In genomic region chr2:72707676-72708659, GRCm38 (mm10) we compare ENCODE assay signal across 27 mouse cellular contexts.
DNase-seq lines count a peak whose midpoint lies in the region; ATAC-seq and TF ChIP-seq lines count a peak whose summit lies in the region.
"Had no signal": no experiment of that assay in that cellular context is flagged by ENCODE, and none has a peak within 500 bp of the region (broad histone marks: within the 10 kb centered on the region; RNA-seq: fewer than 3 reads in every experiment).

No protein-coding gene starts in this region.

- 32% methylated on average over 13 of the region's 13 CpGs for WGBS in hindbrain, embryonic 13.5 days
- WGBS in hindbrain, postnatal 0 days: 44% methylated on average over 13 of the region's 13 CpGs
- WGBS in neural tube, embryonic 15.5 days: 13% methylated on average over 13 of the region's 13 CpGs

- peaks cover 4% of the 10 kb centered on the region; the same call in 1 of the 2 replicates for H3K4me1 ChIP-seq in hindbrain, embryonic 13.5 days (replicated peaks)
- H3K4me1 ChIP-seq in hindbrain, postnatal 0 days (ENCODE audit: insufficient read depth, low read length): no peaks in the 10 kb centered on the region
- H3K4me1 ChIP-seq in neural tube, embryonic 15.5 days: peaks cover 9% of the 10 kb centered on the region
- H3K4me1 ChIP-seq: liver, embryonic 12.5 days; midbrain, embryonic 12.5 days had no signal

- no peak overlapping the region for H3K27ac ChIP-seq in hindbrain, embryonic 13.5 days
- no peak overlapping the region for H3K27ac ChIP-seq in hindbrain, postnatal 0 days
- H3K27ac ChIP-seq in neural tube, embryonic 15.5 days (replicated peaks): no peak overlapping the region
- H3K27ac ChIP-seq: heart, embryonic 10.5 days; heart, embryonic 15.5 days; liver, embryonic 12.5 days; midbrain, embryonic 12.5 days had no signal

- H3K36me3 ChIP-seq in hindbrain, embryonic 13.5 days: no peaks in the 10 kb centered on the region
- no peaks in the 10 kb centered on the region for H3K36me3 ChIP-seq in hindbrain, postnatal 0 days (ENCODE audit: insufficient read depth, low read length)
- no peaks in the 10 kb centered on the region for H3K36me3 ChIP-seq in neural tube, embryonic 15.5 days
- H3K36me3 ChIP-seq: heart, embryonic 10.5 days; heart, embryonic 15.5 days; liver, embryonic 12.5 days; midbrain, embryonic 12.5 days had no signal

- TF ChIP-seq CTCF in hindbrain, postnatal 0 days (IDR thresholded peaks at IDR 0.05; ENCODE audit: low read depth): no peak

- DNase-seq in hindbrain, postnatal 0 days (ENCODE audit: low spot score): no peak
- DNase-seq in embryo, embryonic 11.5 days (ENCODE audit: low read depth, low spot score): peak; percentile 19
- peak; percentile 16 for DNase-seq in neural tube, embryonic 10.5 days (ENCODE audit: extremely low spot score, low spot score)
- DNase-seq in adrenal gland, adult 8-10 months: no peak
- no peak for DNase-seq in layer of hippocampus, adult 18-20 months (ENCODE audit: low spot score in 2 of 2)
- DNase-seq: adrenal gland, postnatal 25 days; cerebellum, adult 11-12 months; cerebellum, postnatal 14 days; heart, postnatal 36 days; kidney, adult 11 months; kidney, postnatal 14 days; left cerebral cortex, postnatal 4 days; liver, postnatal 0 days; lung, postnatal 36 days; right cerebral cortex, postnatal 14 days; thymus, postnatal 4 days had no signal

- H3K27me3 ChIP-seq in hindbrain, embryonic 13.5 days: peaks cover 59% of the 10 kb centered on the region
- no peaks in the 10 kb centered on the region for H3K27me3 ChIP-seq in hindbrain, postnatal 0 days (ENCODE audit: insufficient read depth, low read length)
- H3K27me3 ChIP-seq in neural tube, embryonic 15.5 days (replicated peaks): peaks cover 57% of the 10 kb centered on the region
- H3K27me3 ChIP-seq: heart, embryonic 15.5 days; liver, embryonic 12.5 days had no signal

- no peak for ATAC-seq in hindbrain, embryonic 13.5 days (ENCODE audit: low FRiP score)
- ATAC-seq in hindbrain, postnatal 0 days: no peak
- peak; percentile 35; the same call in 1 of the 2 replicates for ATAC-seq in neural tube, embryonic 15.5 days (ENCODE audit: low FRiP score)
- ATAC-seq: CD4-positive, CD25-positive, alpha-beta regulatory T cell, adult 4 months; forebrain, embryonic 16.5 days; inflammation-experienced regulatory T-cells, adult 6 months; liver, embryonic 12.5 days; liver, postnatal 0 days had no signal

- H3K9ac ChIP-seq in hindbrain, embryonic 13.5 days: no peak overlapping the region
- H3K9ac ChIP-seq in hindbrain, postnatal 0 days (replicated peaks; ENCODE audit: low read length): no peak overlapping the region
- H3K9ac ChIP-seq in neural tube, embryonic 15.5 days (replicated peaks): no peak overlapping the region
- H3K9ac ChIP-seq: heart, embryonic 15.5 days; liver, embryonic 12.5 days; liver, postnatal 0 days; midbrain, embryonic 12.5 days had no signal

- no peak overlapping the region for H3K4me3 ChIP-seq in hindbrain, embryonic 13.5 days
- H3K4me3 ChIP-seq in hindbrain, postnatal 0 days (ENCODE audit: low read length): no peak overlapping the region
- no peak overlapping the region for H3K4me3 ChIP-seq in neural tube, embryonic 15.5 days (replicated peaks)
- H3K4me3 ChIP-seq: erythroblast, embryonic 14.5 days; heart, embryonic 10.5 days; heart, embryonic 15.5 days; liver, embryonic 12.5 days; midbrain, embryonic 12.5 days; myocyte had no signal

- no peaks in the 10 kb centered on the region for H3K9me3 ChIP-seq in hindbrain, embryonic 13.5 days
- no peaks in the 10 kb centered on the region for H3K9me3 ChIP-seq in hindbrain, postnatal 0 days (ENCODE audit: low read length)
- H3K9me3 ChIP-seq in neural tube, embryonic 15.5 days (replicated peaks): no peaks in the 10 kb centered on the region
- H3K9me3 ChIP-seq: heart, embryonic 10.5 days; heart, embryonic 15.5 days; liver, embryonic 12.5 days; midbrain, embryonic 12.5 days had no signal

- peak overlapping the region; percentile 17; the same call in 1 of the 2 replicates for H3K4me2 ChIP-seq in hindbrain, embryonic 13.5 days
- no peak overlapping the region for H3K4me2 ChIP-seq in hindbrain, postnatal 0 days (ENCODE audit: low read depth, low read length)
- H3K4me2 ChIP-seq in neural tube, embryonic 15.5 days: no peak overlapping the region; the same call in 1 of the 2 replicates
- H3K4me2 ChIP-seq: heart, embryonic 15.5 days; liver, embryonic 12.5 days; midbrain, embryonic 12.5 days had no signal

Comparison
In these comparisons a context has a peak if more than half of its experiments do, and no peak if none do; other contexts are left out.
1. DNase-seq: peak in embryo, embryonic 11.5 days (single experiment) and neural tube, embryonic 10.5 days (single experiment); none in hindbrain, postnatal 0 days (single experiment), adrenal gland, adult 8-10 months (single experiment) and layer of hippocampus, adult 18-20 months (0 of 2).